Mouse (Mus musculus) lung, postnatal 0 days (tissue): ENCODE measurements around the gene Cracr2a.

Experiments used
- CTCF ChIP-seq: IDR thresholded peaks from 2 replicates; pipeline ENCODE4 v1.5.1; 2016; ENCODE audit warnings: antibody characterized with exemption, mild to moderate bottlenecking
- EP300 ChIP-seq: IDR thresholded peaks from 2 replicates; pipeline ENCODE4 v1.6.1; 2016; ENCODE audit warnings: antibody characterized with exemption, mild to moderate bottlenecking, control low read depth

- TF ChIP-seq CTCF (no peak), EP300 (no peak)
Measured at GRCm38 (mm10) chr6:127661717-127662292, 100.7 kb downstream of the Cracr2a start.
